Mouse (Mus musculus) hematopoietic multipotent progenitor cell, adult 10-12 weeks (in vitro differentiated cells): Measurements from ENCODE around the gene Meaf6. TPM values are rescaled to one million over a fixed set of nuclear protein-coding genes. Genes with fewer than 3 reads are reported as not detected.

Experiments used
- polyA plus RNA-seq: library from polyadenylated mRNA; stranded (reverse); fragments of >175 nt; gene quantifications from 2 replicates; pipeline ENCODE4 v1.2.3, GENCODE M21; 2012; ENCODE audit warnings: low replicate concordance

Gene Meaf6
- 16.5 and 62.0 TPM in 2 replicates for polyA plus RNA-seq

DNA sequence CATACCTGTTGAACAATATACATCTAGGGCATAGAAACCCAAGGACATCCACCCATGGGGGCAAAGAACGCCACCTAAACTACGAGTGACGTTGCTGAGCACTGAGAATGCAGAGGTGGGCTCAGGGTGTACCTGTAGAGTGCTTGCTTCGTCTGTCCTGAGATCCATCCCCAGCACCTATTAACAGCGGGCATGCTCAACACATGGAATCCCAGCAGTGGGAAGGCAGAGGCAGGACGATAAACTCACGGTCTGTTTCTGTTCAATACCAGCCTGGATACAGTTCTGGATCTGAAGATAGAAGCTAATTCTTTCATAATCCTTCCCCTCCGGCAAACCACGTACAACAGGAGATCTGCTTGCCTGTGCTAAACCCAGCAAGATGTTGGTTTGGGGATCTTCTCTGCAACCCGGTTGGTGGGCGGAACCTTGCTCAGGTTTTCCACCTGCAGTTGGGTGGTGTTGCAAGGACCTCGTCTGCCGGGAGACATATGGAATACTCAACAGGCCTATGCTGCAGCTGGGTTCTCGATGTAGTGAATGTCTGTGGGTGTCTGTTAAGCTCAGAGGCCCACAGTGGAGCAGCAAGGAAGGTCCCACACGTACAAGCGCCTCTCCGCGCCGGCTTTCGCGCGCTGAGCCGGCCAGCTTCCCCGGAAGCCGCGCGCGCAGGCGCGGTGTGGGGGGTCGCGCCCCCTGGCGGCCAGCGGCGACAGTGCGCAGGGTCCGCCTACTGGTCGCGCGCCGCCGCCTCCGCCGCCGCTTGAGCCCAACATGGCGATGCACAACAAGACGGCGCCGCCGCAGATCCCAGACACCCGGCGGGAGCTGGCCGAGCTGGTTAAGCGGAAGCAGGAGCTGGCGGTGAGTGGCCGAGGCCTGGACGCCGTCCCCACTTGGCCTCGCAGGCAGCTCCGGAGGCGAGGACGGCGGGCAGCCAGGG, at the start of gene Meaf6:
Meaf6 (plus strand) TSS at position 732 of the 943 bp plus-strand sequence.

DNA sequence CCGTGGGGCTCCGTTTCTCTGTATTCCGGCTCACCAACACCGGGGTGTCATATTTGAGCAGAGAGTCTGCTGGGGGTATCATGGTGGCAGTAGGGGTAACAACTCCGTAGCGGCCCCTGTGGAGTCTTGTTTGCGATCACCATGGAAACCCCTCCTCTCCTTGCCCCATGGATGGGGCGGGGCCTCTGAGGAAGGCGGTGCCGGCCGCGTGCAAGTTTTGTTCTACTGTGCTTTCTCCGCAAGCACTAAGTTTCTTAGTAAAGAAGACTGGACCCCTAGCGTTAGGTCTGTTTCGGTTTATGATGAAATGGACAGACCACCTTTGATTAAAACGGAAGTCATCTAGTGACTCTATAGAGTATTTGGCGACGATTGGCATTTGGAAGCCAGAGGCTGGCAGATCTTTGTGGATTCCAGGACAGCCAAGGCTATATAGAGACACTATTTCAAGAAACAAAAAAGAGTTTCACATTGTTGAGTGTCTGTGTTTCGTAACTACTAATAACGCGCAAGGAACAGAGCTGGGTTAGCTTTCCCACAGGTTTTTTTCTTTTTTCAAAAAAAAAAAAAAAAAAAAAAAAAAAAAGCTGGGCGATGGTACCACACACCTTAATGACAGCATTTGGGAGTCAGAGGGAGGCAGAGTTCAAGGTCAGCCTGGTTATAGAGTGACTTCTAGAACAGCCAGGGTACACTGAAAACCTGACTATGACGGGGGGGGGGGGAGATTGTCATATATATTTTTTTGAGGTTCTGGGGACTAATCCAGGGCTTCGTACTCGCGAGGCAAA, 19.2 kb upstream of the Meaf6 start, which contains the start of gene Dnali1:
Dnali1 (minus strand) TSS at position 187 of the 791 bp plus-strand sequence.

DNA sequence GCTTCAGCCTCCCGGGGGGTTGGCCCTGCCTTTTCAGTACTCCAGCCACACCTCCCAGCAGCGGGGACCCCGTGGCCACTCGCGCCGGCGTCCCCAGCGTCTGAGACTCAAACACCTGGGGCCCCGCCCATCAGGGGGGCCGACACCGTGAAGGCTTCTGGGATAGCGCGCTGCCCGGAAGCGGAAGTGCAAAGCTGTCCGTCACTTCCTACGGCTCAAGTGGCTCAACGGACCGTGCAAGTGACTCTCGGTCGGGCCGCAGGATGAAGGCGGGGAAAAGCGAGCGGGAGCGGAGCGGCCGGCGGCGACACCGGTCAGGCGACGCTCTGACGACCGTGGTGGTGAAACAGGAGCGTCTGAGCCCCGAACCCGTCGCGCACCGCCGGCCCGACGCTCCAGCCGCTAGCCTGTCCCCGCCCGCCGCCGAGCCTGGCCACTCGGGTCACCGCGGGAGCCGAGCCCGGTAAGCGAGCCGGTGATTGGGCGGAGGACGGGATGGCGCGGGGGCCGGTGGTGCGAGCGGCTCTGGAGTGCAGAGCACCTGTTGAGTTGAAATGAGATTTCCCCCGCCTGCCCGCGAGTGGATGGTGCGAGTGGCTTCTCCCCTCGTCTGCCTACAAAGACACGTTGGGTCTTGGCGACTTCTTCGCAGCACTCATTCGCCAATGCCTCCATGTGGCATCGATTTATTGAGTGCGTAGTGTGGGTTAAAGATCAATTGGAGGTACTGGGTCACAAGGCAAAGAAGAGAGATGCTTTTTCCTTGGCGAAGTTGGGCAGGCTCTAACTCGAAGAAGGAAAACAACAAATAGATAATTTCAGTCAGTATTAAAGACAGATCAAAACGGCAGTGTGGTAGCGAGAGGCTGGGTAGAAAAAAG, 18.2 kb upstream of the Meaf6 start, which contains the start of gene Snip1:
Snip1 (plus strand) TSS at position 183 of the 881 bp plus-strand sequence.

DNA sequence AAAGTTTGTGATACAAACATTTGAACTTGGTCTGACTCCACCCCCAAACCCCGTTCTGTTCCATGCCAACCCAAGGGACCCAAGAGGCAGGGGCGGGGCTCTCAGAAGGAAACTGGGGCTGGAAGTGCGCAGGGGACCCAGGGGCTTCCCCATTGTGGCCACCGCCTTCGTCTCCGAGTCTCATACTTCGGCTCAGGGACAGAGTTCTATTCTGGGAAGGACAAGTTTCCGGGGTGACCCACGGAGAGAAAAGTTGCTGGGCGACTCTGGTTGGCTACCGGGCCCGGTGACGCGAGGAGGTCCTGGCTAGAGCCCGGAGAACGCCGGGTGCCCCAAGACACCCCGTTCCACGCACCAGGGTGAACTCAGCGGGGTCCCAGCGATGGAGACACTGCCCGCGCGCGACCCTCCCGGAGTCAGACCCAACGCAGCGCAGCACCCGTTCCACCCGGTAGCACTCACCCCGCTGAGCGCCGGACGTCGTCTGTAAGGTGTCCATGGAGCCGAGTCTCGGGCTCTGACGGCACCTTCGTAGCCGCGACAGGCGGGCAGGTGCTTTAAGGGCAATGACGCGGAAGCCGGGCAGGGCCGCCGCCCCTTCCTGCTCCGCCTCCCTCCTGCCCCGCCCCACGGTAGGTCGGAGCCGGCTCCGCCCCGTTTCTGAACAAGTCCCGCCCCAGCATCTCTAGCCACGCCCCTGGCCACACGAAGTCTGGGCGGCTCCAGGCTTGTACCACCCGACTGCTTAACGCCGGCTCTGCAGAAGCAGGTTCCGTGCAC, 42.6 kb downstream of the Meaf6 start, which contains the start of gene Zc3h12a:
Zc3h12a (minus strand) TSS at position 536 of the 780 bp plus-strand sequence.

Other genes starting within 250 kb of the Meaf6 start
- gene Yrdc, start 234.5 kb upstream of the Meaf6 start, polyA plus RNA-seq: 9.8 and 17.4 TPM in 2 replicates
- gene 1110065P20Rik, start 233.9 kb upstream of the Meaf6 start, polyA plus RNA-seq: 9.1 and 20.3 TPM in 2 replicates
- gene Maneal, start 223.0 kb upstream of the Meaf6 start, polyA plus RNA-seq: 0.52 and 1.3 TPM in 2 replicates
- gene Epha10, start 204.2 kb upstream of the Meaf6 start, polyA plus RNA-seq: not detected in 2 replicates
- gene 9930104L06Rik, start 148.1 kb upstream of the Meaf6 start, polyA plus RNA-seq: 2.3 and 7.6 TPM in 2 replicates
- 17.1 and 23.0 TPM in 2 replicates for gene Cdca8, start 145.8 kb upstream of the Meaf6 start, polyA plus RNA-seq
- gene Rspo1, start 98.7 kb upstream of the Meaf6 start, polyA plus RNA-seq: 0.97 and 8.7 TPM in 2 replicates
- gene Gnl2, start 68.5 kb upstream of the Meaf6 start, polyA plus RNA-seq: 11.4 and 25.1 TPM in 2 replicates
- not detected in 2 replicates for gene Dnali1, start 19.4 kb upstream of the Meaf6 start, polyA plus RNA-seq
- gene Snip1, start 18.5 kb upstream of the Meaf6 start, polyA plus RNA-seq: 18.6 and 30.8 TPM in 2 replicates
- 46.0 and 88.8 TPM in 2 replicates for gene Zc3h12a, start 42.7 kb downstream of the Meaf6 start, polyA plus RNA-seq